Mouse (Mus musculus): ENCODE measurements at regions not wholly inside any gene's neighbourhood (a gene's known extent, or its start where the extent isn't known, plus 50 kb on each side); places are given as distances from the start of the nearest gene placed in this dataset.

DNA sequence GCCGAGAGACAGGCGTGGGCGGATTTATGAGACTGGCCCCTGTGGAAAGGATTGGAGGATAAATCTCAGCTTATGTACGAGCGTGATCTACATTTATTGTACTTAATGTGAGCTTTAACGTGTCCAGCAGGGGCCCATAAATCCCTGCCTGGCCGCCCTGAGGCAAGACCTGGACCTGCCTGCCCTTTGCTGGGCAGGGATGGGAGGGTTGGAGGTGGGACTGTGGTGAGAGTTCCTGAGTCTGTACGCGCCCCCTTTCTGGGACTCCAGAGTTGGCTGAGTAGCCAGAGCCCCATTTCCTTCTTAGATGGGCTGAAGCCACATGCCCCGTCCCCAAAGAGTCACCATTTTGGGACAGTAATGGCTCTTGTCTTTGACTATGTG, 69.7 kb upstream of the Zbtb40 start:
- TF ChIP-seq POLR2A (IDR thresholded peaks at IDR 0.05; ENCODE audit: borderline replicate concordance, extremely low read depth, insufficient read depth, insufficient read length, poor library complexity, severe bottlenecking) (no peak), CTCF (IDR thresholded peaks at IDR 0.05; ENCODE audit: borderline replicate concordance, extremely low read depth, insufficient read depth, insufficient read length) (no peak)

All from brain, embryonic 14.5 days (tissue).